Mouse (Mus musculus): ENCODE measurements around the gene Sox6. TPM values are rescaled to one million over a fixed set of nuclear protein-coding genes. Genes with fewer than 3 reads are reported as not detected.

The Sox6 gene
- total RNA-seq, 1 experiment from 2014 or later: 36.3 TPM

- no peak for DNase-seq
These were observed 52.9 kb downstream of the Sox6 start for GRCm38 (mm10) chr7:115985716-115986115.

- DNase-seq: no peak
These were observed 54.5 kb downstream of the Sox6 start for GRCm38 (mm10) chr7:115984076-115984475.

GRCm38 (mm10) chr7:115979813-115980512 lies 58.6 kb downstream of the Sox6 start:
- no peak for DNase-seq

GRCm38 (mm10) chr7:115974518-115974917 lies 64.1 kb downstream of the Sox6 start:
- DNase-seq: no peak

- DNase-seq: peak; percentile 18
These were observed 71.4 kb downstream of the Sox6 start for GRCm38 (mm10) chr7:115967186-115967585.

- DNase-seq: no peak
These were observed 72.4 kb downstream of the Sox6 start for GRCm38 (mm10) chr7:115966181-115966580.

GRCm38 (mm10) chr7:115953046-115953445 lies 85.5 kb downstream of the Sox6 start:
- DNase-seq: no peak

GRCm38 (mm10) chr7:115952235-115952634 lies 86.4 kb downstream of the Sox6 start:
- no peak for DNase-seq

- no peak for DNase-seq
These were observed 86.9 kb downstream of the Sox6 start for GRCm38 (mm10) chr7:115951689-115952088.

GRCm38 (mm10) chr7:115947916-115948315 lies 90.7 kb downstream of the Sox6 start:
- DNase-seq: no peak

- DNase-seq: no peak
These were observed 92.0 kb downstream of the Sox6 start for GRCm38 (mm10) chr7:115946559-115946958.

- no peak for DNase-seq
These were observed 93.1 kb downstream of the Sox6 start for GRCm38 (mm10) chr7:115945516-115945915.

- DNase-seq: no peak
These were observed 94.3 kb downstream of the Sox6 start for GRCm38 (mm10) chr7:115944250-115944649.

GRCm38 (mm10) chr7:115941766-115942165 lies 96.8 kb downstream of the Sox6 start:
- DNase-seq: no peak

GRCm38 (mm10) chr7:115939292-115939691 lies 99.3 kb downstream of the Sox6 start:
- no peak for DNase-seq

- no peak for DNase-seq
These were observed 101.7 kb downstream of the Sox6 start for GRCm38 (mm10) chr7:115936908-115937307.

GRCm38 (mm10) chr7:115915338-115915737 lies 123.3 kb downstream of the Sox6 start:
- DNase-seq: no peak

GRCm38 (mm10) chr7:115910313-115910712 lies 128.3 kb downstream of the Sox6 start:
- DNase-seq: no peak

- DNase-seq: no peak
These were observed 133.8 kb downstream of the Sox6 start for GRCm38 (mm10) chr7:115904798-115905207.

GRCm38 (mm10) chr7:115903931-115904797 lies 134.4 kb downstream of the Sox6 start:
- DNase-seq: no peak

- no peak for DNase-seq
These were observed 135.2 kb downstream of the Sox6 start for GRCm38 (mm10) chr7:115903368-115903767.

- DNase-seq: no peak
These were observed 142.8 kb downstream of the Sox6 start for GRCm38 (mm10) chr7:115895831-115896230.

- DNase-seq: no peak
These were observed 143.4 kb downstream of the Sox6 start for GRCm38 (mm10) chr7:115895028-115895671.
